Mouse (Mus musculus): ENCODE results near the gene 5730596B20Rik. TPM values are rescaled to one million over a fixed set of nuclear protein-coding genes. Genes with fewer than 3 reads are reported as not detected.

Gene 5730596B20Rik
- polyA plus RNA-seq, 1 experiment from 2014 or later: not detected

DNA sequence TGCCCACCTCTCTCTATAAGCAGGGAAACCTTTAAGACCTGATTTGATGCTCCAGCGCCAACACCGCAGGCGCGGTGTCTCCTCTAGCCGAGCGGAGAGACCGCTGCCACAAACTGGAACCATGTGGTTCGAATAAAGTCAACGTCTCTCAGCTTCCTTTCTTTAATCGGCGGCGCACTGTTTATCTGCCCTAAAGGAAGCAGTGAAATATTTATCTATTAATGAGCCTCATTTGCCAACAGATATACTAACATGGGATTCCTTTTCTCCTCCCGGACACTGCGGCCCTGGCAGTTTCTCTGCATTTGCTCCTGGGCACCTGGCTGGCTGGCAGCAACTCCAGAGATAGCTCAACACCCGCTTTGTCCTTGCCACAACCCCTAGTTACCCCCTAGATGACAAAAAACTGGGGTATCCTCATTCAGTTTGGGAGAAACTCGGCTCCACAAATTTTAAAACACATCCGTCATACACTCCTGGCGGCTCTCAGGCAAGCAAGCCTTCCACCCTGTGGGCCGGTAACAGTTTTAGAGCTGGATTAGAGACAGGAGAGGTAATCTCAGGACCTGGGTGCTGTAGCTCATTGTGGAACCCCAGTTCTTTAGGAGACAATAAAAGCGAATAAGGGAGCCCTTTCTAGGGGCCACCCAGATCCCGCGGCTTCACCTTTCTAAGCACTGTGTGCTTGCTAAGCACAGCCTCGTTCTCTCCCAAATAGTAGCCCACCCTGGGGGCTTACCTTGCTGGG, 40.8 kb downstream of the 5730596B20Rik start:
- no peak overlapping the region for H3K9ac ChIP-seq (ENCODE audit: low read depth, low read length)
- peaks cover 87% of the 10 kb centered on the region for H3K27me3 ChIP-seq (ENCODE audit: control insufficient read depth, insufficient read depth, low read depth, low read length)
- H3K4me2 ChIP-seq (ENCODE audit: low read length): no peak overlapping the region
- no peak for ATAC-seq
- H3K27ac ChIP-seq (ENCODE audit: low read length): no peak overlapping the region
- peaks cover 3% of the 10 kb centered on the region; the same call in 1 of the 2 replicates for H3K4me1 ChIP-seq (ENCODE audit: control insufficient read depth, insufficient read depth, low read length)
- H3K4me3 ChIP-seq (ENCODE audit: low read depth, low read length): no peak overlapping the region
- no peaks in the 10 kb centered on the region for H3K9me3 ChIP-seq (replicated peaks; ENCODE audit: control insufficient read depth, low read length, poor library complexity, severe bottlenecking)
- H3K36me3 ChIP-seq (ENCODE audit: control insufficient read depth, insufficient read depth, low read length): no peaks in the 10 kb centered on the region
- 4% methylated on average over 23 of the region's 23 CpGs for WGBS

DNA sequence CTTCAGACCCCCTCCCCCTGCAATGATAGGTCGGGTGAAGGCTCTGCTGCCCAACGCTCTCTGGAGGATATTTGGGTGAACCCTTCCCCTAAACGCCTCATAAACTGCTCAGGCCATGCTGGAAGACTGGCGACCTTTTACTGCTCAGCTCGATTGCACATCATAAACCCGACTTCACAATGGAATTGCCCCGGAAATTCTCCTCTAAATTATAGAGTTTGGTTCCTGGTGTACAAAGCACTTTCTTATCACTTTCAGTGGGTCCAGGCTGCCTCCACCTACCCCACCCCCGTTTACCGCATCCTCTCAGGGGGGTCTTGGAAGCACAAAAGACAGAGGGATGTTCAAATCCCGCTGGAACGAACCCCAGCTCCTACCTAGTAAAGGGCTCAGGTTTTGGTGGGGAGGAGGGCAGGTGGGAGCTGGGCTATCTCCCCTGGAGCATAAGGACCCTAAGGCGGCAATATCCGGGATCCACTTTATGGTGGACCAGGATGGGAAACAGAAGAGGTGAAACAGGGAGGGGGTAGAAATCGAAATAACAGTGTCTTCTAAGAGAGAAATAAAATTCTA, 41.4 kb downstream of the 5730596B20Rik start:
- 6% methylated on average over 14 of the region's 14 CpGs for WGBS
- Histone ChIP-seq H3K27ac (ENCODE audit: low read length) (no peak overlapping the region), H3K9ac (ENCODE audit: low read depth, low read length) (no peak overlapping the region), H3K27me3 (ENCODE audit: control insufficient read depth, insufficient read depth, low read depth, low read length) (peaks cover 86% of the 10 kb centered on the region), H3K4me3 (ENCODE audit: low read depth, low read length) (no peak overlapping the region), H3K36me3 (ENCODE audit: control insufficient read depth, insufficient read depth, low read length) (no peaks in the 10 kb centered on the region), H3K9me3 (replicated peaks; ENCODE audit: control insufficient read depth, low read length, poor library complexity, severe bottlenecking) (no peaks in the 10 kb centered on the region), H3K4me2 (ENCODE audit: low read length) (no peak overlapping the region), H3K4me1 (ENCODE audit: control insufficient read depth, insufficient read depth, low read length) (peaks cover 3% of the 10 kb centered on the region; the same call in 1 of the 2 replicates)
- ATAC-seq: no peak

DNA sequence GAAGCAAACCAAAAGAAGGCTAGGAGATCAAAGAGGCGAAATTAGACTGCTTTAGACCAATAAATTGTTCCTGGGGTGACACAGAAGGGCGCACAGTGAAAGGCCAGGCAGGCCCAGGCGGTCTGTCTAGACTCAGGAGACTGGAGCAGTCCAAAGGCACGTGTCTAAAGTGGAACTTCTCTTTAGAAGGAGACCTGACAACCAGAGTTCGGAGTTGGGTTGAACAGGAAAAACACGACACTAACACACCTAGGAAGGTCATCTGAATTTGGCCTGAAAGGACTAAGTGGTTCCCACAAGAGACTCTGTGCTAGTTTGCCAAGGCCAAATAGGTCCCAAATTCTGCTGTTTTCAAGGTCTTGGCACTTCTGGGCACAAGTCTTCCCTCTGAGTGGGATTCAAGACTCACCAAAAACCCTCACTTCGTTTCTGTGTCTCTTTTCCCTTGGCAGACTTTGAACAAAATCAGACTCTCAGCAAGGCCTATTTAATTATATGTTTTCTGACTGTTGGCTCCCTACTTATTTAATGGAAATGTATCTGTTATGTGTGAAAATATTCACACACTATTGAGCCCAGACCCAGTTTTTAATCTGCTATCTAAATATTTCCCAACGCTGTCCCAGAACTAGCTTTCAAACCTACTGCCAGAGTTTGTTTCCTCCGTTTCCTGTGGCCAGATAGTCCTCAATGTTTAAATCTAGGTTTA, 42.1 kb downstream of the 5730596B20Rik start:
- Histone ChIP-seq H3K4me2 (ENCODE audit: low read length) (no peak overlapping the region), H3K36me3 (ENCODE audit: control insufficient read depth, insufficient read depth, low read length) (no peaks in the 10 kb centered on the region), H3K4me3 (ENCODE audit: low read depth, low read length) (no peak overlapping the region), H3K27me3 (ENCODE audit: control insufficient read depth, insufficient read depth, low read depth, low read length) (peaks cover 88% of the 10 kb centered on the region), H3K9me3 (replicated peaks; ENCODE audit: control insufficient read depth, low read length, poor library complexity, severe bottlenecking) (no peaks in the 10 kb centered on the region), H3K4me1 (ENCODE audit: control insufficient read depth, insufficient read depth, low read length) (peaks cover 3% of the 10 kb centered on the region; the same call in 1 of the 2 replicates), H3K9ac (ENCODE audit: low read depth, low read length) (no peak overlapping the region), H3K27ac (ENCODE audit: low read length) (no peak overlapping the region)
- 16% methylated on average over 9 of the region's 9 CpGs for WGBS
- no peak for ATAC-seq

DNA sequence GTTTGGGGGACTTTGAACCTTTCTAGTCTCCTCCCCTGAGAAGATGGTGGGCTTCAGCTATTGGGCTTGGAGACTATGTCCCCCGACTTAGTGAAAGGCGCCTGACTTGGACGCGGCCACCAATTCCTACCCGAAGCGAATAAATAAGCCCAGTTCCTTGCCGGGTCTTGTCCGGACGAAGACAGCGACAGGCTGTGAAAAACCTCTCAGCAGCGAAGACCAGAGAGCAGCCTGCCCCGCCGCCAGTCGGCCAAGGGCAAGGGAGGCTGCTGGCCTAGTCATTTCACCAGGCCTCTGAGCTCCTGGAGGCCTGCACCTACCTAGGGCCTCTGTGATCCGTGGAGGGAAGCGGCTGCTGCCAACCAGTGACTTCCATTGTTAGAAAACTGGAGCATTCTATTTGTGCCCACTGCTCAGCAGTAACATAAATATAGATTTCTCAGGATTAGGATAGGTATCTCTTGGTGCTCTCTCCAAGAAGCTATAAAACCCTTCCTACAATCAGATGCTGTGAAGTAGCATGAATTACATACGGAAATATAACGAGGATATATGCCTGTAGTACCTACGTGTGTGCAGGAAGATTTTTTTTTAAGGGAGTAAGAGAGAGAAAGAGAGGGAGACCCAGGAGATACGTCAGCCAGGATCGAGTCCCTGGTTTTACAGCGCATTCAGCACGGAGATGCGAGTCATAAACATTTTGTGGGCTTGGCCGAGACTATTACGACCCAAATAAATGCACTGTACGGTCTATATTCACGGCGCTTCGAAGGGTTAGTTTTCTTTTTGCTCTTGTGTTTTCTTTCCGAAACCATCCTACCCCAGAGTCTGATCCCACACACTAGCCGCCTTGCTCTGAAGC, 42.9 kb downstream of the 5730596B20Rik start:
- peaks cover 88% of the 10 kb centered on the region for H3K27me3 ChIP-seq (ENCODE audit: control insufficient read depth, insufficient read depth, low read depth, low read length)
- WGBS: 10% methylated on average over 32 of the region's 32 CpGs
- no peak overlapping the region for H3K4me3 ChIP-seq (ENCODE audit: low read depth, low read length)
- H3K9ac ChIP-seq (ENCODE audit: low read depth, low read length): no peak overlapping the region
- no peaks in the 10 kb centered on the region for H3K9me3 ChIP-seq (replicated peaks; ENCODE audit: control insufficient read depth, low read length, poor library complexity, severe bottlenecking)
- ATAC-seq: no peak
- peaks cover 3% of the 10 kb centered on the region; the same call in 1 of the 2 replicates for H3K4me1 ChIP-seq (ENCODE audit: control insufficient read depth, insufficient read depth, low read length)
- no peaks in the 10 kb centered on the region for H3K36me3 ChIP-seq (ENCODE audit: control insufficient read depth, insufficient read depth, low read length)
- no peak overlapping the region for H3K27ac ChIP-seq (ENCODE audit: low read length)
- H3K4me2 ChIP-seq (ENCODE audit: low read length): no peak overlapping the region

DNA sequence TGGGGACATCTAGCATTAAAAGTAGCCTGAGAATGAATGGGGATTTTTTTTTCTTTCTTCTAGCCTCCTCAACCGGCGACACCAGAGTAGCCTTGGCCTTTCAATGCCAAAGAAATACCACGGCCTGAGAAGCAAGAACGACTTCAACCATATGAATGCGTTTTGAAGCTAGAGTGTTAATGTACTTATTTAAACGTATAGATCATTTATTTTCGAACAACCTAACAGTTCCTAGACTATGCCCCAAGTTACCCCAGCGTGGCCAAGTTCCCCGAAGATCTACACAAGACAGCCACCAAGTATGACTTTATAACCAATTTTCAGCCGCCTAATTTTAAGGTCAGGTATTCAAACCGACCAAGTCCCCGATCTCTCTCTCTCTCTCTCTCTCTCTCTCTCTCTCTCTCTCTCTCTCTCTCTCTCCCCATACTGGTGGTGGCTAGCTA, 43.6 kb downstream of the 5730596B20Rik start:
- H3K4me1 ChIP-seq (ENCODE audit: control insufficient read depth, insufficient read depth, low read length): peaks cover 3% of the 10 kb centered on the region; the same call in 1 of the 2 replicates
- WGBS: 7% methylated on average over 12 of the region's 12 CpGs
- peak overlapping the region; percentile 42 for H3K4me3 ChIP-seq (ENCODE audit: low read depth, low read length)
- no peak for ATAC-seq
- H3K27ac ChIP-seq (ENCODE audit: low read length): no peak overlapping the region
- H3K9me3 ChIP-seq (replicated peaks; ENCODE audit: control insufficient read depth, low read length, poor library complexity, severe bottlenecking): no peaks in the 10 kb centered on the region
- H3K27me3 ChIP-seq (ENCODE audit: control insufficient read depth, insufficient read depth, low read depth, low read length): peaks cover 88% of the 10 kb centered on the region
- H3K4me2 ChIP-seq (ENCODE audit: low read length): peak overlapping the region; percentile 67
- H3K36me3 ChIP-seq (ENCODE audit: control insufficient read depth, insufficient read depth, low read length): no peaks in the 10 kb centered on the region
- no peak overlapping the region for H3K9ac ChIP-seq (ENCODE audit: low read depth, low read length)

DNA sequence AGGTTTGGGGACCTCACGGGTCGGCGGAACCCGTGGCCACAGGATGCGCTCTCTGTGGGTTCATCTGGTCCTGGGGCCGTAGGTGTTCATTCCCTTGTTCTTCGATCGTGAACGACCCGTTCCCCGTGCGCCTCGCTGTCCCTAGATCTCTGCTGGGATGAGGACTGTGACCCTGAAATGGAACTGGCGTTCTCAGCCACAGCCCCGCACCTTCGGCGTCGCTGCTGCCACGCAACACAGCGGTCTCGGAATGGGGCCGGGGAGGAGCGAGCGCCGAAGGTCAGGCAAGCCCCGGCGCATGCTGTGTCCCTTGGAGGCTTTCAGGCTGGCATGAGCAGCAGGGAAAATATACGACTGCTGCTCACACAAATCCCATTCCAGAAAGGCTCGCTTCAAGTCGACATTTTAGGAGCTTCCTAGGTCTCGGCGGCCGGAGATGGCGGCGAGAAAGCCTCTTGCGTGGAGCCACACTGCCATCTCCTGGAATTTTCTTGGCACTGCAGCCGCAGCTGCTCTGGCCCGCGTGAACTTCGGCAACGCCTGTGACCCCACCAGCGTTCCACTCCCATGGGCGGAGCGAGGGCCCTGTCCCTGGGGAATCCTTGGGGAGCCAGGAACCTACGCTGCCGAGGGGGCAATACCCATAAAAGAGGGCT, 44.2 kb downstream of the 5730596B20Rik start, which contains the start of gene Hoxa7:
TSS of gene Hoxa7 (minus strand) at position 518 of the 656 bp plus-strand sequence.
- Histone ChIP-seq H3K9me3 (replicated peaks; ENCODE audit: control insufficient read depth, low read length, poor library complexity, severe bottlenecking) (no peaks in the 10 kb centered on the region), H3K4me3 (ENCODE audit: low read depth, low read length) (peak within 1 kb of the TSS; percentile 42), H3K27ac (ENCODE audit: low read length) (no peak within 1 kb of the TSS), H3K36me3 (ENCODE audit: control insufficient read depth, insufficient read depth, low read length) (no peaks in the 10 kb centered on the region), H3K27me3 (ENCODE audit: control insufficient read depth, insufficient read depth, low read depth, low read length) (peaks cover 88% of the 10 kb centered on the region), H3K9ac (ENCODE audit: low read depth, low read length) (peak within 1 kb of the TSS; percentile 57), H3K4me2 (ENCODE audit: low read length) (peak within 1 kb of the TSS; percentile 67), H3K4me1 (ENCODE audit: control insufficient read depth, insufficient read depth, low read length) (peaks cover 3% of the 10 kb centered on the region; the same call in 1 of the 2 replicates)
- peak; percentile 70 for ATAC-seq
- WGBS: under 1% methylated on average over 46 of the region's 46 CpGs

DNA sequence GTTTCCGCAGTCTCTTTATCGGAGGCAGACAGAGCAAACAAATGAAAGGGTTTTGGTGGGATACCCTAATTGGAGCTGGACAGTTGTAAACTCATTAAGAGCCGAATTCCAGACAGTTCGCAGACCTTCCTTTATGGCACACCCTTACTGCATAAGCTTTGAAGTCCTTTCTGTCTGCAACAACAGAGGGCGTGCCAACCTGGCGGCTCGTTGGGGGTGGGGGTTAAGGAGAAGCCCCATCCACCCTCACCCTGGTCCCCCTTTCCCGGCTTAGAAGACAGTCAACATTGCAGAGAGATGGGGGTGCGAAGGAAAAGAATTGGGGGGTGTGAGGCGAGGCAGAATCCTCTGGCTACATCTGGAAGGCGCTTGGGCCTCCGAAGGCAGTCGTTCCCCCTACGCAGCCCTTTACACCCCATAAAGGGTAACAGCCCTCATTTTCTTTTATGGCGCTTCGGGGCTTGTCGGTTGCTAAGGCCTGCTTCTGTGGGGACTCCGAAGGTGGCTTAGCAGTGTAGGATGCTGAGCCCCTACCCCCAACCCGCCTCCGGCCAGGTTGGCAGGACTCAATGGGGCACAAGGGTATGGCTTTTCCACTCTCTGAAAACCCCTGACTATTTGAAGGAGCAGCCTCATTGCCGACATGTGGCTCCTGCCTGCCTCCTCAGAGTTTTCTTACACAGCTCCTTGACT, 44.8 kb downstream of the 5730596B20Rik start:
- H3K4me2 ChIP-seq (ENCODE audit: low read length): peak overlapping the region; percentile 67
- peak overlapping the region; percentile 42; the same call in 1 of the 2 replicates for H3K4me3 ChIP-seq (ENCODE audit: low read depth, low read length)
- WGBS: 6% methylated on average over 21 of the region's 21 CpGs
- no peak overlapping the region for H3K9ac ChIP-seq (ENCODE audit: low read depth, low read length)
- H3K27ac ChIP-seq (ENCODE audit: low read length): no peak overlapping the region
- no peaks in the 10 kb centered on the region for H3K36me3 ChIP-seq (ENCODE audit: control insufficient read depth, insufficient read depth, low read length)
- H3K9me3 ChIP-seq (replicated peaks; ENCODE audit: control insufficient read depth, low read length, poor library complexity, severe bottlenecking): no peaks in the 10 kb centered on the region
- peaks cover 91% of the 10 kb centered on the region for H3K27me3 ChIP-seq (ENCODE audit: control insufficient read depth, insufficient read depth, low read depth, low read length)
- peaks cover 3% of the 10 kb centered on the region; the same call in 1 of the 2 replicates for H3K4me1 ChIP-seq (ENCODE audit: control insufficient read depth, insufficient read depth, low read length)
- peak; percentile 19; the same call in 1 of the 2 replicates for ATAC-seq
